Mouse (Mus musculus): ENCODE measurements around the gene Adgrf2. TPM values are rescaled to one million over a fixed set of nuclear protein-coding genes. Genes with fewer than 3 reads are reported as not detected.

Adgrf2 gene
- not detected in 2 replicates for polyA plus RNA-seq (2012)

DNA sequence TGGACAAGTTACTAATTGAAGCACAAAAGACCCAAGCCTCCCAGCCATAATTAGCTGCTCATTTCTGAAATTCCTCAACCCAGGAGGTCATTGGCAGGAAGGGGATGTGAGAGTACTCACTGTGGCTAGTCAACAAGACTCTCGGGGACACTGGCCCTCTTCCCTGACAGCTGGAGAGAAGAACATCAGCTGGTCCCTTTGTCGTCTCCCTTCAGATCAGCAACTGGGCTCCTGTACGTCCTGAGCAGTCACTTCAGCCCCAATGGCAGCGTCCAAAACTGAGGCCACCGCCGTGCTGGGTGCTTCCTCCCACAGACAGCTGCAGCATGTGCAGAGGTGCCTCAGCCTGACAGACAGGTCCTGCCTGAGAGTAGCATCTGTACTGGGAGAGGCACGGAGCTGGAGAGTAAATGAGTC, at the start of gene Adgrf2:
Gene Adgrf2 (minus strand): TSS at position 379 of the 417 bp plus-strand sequence.
- TF ChIP-seq GATA1 (IDR thresholded peaks at IDR 0.05; ENCODE audit: low read length): no peak

DNA sequence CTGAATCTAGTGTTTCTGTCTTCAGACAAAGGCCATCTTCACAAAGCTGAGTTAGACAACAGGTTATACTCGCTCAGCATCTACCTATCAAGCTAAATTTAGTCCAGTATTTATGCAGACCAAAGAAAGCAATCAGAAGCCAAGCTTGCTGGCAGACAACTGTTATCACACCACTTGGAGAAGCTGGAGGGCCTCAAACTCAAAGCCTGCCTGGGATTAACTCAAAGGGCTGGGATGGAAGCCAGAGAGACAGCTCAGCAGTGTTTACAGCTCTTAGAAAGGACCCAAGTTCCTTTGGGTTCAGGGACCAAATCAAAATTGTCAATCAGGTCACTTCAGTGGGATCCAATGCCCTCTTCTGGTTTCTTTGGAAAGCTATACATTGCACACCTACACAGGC, 48.8 kb upstream of the Adgrf2 start:
- TF ChIP-seq GATA1 (IDR thresholded peaks at IDR 0.05; ENCODE audit: low read length): no peak

DNA sequence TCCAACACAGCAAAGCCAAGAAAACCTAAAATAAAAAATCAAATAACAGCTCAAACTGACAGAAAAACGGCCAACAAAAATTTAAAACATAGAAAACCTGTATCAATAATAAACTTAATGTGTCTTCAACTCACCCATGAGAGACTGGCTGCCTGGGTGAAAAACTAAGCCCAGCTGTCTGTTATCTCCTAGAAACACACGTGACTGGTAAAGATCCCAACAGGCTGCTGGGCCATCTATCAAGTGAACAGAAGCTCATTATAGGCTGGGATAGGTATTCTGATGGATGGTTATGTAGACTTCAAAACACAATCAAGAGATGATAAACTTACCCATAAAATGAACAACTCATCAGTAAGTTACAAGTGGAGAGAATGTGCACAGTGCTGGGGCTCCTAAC, 47.7 kb upstream of the Adgrf2 start:
- no peak for TF ChIP-seq GATA1 (IDR thresholded peaks at IDR 0.05; ENCODE audit: low read length)

DNA sequence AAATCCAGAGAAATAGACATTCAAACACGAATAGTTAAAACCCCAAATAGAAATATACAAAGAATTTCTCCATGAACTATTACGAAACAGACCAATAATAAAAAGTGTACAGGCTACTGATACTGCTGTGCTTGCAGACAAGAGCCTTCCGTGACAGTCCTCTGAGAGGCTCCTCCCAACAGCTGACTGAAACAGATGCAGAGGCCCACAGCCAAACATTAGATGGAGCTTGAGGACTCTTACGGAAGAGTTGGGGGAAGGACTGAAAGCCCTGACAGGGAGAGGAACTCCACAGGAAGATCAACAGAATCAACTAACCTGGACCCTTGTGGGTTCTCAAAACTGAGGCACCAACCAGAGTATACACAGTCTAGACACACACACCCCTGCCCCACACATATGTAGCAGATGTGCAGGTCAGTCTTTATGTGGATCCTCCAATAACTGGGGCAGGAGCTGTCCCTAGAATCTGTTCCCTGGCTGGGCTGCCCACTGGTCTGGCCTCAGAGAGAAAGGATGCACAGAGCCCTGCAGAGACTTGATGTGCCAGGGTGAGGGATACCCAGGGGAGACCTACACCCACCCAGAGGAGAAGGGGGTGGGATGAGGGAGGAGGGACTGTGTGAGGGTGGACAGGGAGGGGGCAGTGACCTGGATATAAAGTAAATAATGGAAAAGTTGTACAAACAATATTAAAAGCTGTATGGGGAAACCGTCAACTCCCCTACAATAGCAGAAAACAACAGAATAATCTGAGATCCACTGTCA, 46.9 kb upstream of the Adgrf2 start:
- TF ChIP-seq GATA1 (IDR thresholded peaks at IDR 0.05; ENCODE audit: low read length): no peak

DNA sequence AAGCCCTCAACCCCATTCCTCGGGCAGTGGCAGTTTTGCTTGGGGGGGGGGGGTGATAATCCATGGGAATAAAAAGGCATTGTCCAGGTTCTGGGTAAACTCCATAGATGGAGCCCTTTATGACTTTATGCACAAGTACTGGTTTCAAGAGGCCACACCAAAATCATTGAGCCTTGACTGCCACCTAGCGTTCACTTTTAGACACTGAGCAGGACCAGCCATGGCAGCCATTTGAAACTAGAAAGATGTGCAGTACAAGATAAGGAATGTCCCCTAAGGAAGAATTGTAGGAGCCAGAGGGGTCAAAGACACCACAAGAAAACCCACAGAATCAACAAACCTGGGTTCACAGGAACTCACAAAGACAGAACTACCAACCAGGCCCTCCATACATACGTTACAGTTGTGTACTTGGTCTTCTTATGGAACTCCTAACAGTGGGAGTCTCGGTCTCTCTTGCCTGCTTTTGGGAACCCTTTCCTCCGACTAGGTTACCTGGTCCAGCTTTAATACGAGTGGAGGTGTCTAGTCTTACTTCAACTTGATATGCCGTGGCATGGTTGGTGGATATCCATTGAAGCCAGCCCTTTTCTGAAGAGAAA, 40.3 kb upstream of the Adgrf2 start:
- TF ChIP-seq GATA1 (IDR thresholded peaks at IDR 0.05; ENCODE audit: low read length): no peak

DNA sequence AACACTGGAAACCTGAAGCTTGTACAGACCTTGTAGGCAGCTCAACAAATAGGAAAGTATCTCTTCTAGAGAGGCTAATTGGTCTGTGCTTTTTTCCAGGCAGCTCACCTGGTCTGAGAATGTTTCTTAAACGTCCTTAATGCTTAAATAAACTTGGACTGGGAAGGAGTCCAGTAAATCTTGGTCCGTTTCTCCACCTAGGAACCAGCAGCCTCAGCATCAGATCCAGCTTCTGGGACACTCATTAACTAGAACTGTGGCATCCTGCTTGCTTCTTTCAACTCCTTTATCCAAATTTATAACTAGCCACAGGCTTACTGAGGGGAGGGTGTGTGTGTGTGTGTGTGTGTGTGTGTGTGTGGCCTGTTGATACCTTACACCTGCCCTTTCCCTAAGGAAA, 11.8 kb upstream of the Adgrf2 start:
- no peak for TF ChIP-seq GATA1 (IDR thresholded peaks at IDR 0.05; ENCODE audit: low read length)

DNA sequence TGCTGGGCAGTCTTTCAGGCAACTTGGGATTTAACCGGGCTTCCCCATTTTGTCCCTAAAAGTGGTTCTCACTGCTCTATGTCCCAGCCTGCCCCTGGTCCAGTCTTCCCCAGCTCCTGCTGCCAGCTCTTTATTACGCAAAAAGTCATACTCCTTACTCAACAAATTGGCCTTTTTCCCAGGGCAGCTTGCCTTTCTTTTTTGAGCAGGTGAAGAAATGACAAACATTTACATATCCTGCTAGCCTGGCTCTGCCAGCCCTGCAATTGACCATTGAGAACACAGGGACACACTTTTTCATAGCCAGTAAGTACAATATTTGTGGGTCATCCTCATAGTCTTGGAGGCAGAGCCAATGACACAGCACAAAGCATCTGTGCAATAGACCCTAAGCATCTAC, 10.2 kb upstream of the Adgrf2 start:
- TF ChIP-seq GATA1 (IDR thresholded peaks at IDR 0.05; ENCODE audit: low read length): no peak

DNA sequence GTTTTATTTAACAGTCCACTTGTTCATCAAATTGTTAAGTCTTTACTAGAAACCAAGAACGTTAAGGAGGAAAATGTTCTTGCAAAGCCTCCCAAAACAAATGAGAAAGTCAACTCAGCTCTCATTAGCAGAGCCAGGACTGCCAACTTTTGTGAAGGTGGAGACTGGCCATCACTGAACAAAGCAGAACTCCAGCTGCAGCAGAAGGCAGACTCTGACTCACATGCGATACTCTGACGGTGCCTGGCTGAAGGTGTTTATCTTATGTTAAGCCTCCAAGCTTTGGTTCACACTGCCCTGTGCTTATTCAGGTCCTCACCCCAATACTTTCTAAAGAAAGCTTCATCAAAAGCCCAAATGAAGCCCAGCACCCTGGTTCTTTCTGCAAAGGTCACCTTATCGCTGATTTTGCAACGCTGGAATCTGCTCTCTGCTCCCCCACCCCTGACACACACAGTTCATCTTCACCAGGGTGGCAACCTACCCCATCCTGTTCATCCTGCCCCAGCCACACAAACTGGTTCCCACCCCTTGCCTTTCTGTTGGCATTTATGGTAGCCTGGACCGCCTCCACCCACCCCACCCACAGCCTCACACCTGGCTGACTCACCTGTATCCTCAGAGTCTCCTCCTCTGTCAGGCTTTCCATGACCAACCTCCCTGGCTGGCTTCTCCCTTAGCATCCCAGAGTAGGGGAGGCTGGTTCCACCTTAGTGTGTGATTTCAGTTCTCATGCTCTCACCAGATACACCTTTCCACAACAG, 3.9 kb upstream of the Adgrf2 start:
- TF ChIP-seq GATA1 (IDR thresholded peaks at IDR 0.05; ENCODE audit: low read length): no peak

DNA sequence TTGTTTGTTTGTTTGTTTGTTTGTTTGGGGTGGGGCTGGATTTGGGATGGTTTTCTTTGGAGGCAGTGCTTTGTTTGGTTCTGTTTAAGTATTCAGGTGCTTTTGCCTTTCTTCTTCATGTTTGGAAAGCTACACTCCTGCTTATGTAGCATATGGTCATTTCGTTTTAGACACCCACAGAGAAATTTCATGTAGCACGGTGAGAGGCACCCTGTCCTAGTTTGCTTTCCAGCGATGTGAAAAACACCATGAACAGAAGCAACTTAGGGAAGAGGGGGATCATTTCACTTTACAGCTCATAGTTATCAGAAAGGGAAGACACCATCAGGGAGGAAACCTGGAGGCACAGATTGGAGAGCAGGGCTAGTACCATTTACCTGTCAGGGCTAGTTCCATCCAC, 844 bp upstream of the Adgrf2 start:
- no peak for TF ChIP-seq GATA1 (IDR thresholded peaks at IDR 0.05; ENCODE audit: low read length)

DNA sequence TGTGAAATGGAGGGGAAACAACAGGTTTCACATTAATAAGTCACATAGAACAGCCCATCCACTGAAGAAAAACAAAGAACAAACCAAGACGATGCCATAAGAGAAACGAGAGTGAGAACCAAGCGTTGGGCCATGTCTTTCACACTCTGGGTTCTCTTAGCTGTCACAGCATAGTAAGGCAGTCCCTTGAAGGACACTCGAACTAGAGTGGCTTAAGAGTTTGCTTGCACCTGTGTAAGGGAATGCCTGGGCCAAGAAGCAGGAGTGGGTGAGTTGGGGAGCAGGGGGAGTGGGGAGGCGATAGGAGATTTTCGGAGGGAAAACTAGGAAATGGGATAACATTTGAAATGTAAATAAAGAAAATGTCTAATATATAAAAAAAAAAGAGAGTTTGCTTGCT, 3.2 kb downstream of the Adgrf2 start:
- no peak for TF ChIP-seq GATA1 (IDR thresholded peaks at IDR 0.05; ENCODE audit: low read length)

DNA sequence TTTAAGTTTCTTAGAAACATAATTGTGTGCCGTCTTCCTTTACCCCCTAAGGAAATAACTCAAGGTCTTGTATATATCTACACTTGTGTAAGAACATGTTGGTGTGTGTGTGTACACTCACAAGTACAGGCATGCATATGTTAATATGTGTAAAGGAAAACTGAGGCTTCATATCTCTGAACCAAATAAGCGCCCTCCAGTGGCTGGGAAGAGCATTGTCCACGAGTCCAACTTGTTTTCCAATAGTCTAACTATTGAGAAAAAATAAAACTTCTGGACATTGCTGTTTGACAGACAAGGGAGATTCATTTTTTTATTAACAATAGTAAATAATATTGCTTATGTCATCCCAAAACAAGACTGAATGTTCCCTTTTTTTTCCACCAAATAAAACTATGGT, 24.8 kb downstream of the Adgrf2 start:
- no peak for TF ChIP-seq GATA1 (IDR thresholded peaks at IDR 0.05; ENCODE audit: low read length)

DNA sequence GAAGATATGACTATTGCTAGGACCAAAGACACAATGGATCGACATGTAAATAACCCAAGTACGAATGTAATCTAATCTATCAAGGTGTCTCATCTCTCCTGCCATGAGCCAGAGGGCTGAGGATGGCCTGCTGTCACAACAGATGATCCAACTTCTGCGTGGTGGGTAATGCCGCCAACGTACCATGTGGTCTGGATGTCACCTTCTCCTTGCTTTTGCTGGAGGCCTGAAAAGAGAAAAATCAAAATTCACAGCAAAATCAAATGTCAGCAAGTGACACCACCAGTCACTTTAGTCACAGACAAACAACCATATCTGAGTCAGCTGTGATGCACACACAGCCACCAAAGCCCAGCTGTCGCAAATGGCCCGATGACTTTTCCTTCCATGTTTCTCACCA, 27.0 kb downstream of the Adgrf2 start:
- no peak for TF ChIP-seq GATA1 (IDR thresholded peaks at IDR 0.05; ENCODE audit: low read length)

DNA sequence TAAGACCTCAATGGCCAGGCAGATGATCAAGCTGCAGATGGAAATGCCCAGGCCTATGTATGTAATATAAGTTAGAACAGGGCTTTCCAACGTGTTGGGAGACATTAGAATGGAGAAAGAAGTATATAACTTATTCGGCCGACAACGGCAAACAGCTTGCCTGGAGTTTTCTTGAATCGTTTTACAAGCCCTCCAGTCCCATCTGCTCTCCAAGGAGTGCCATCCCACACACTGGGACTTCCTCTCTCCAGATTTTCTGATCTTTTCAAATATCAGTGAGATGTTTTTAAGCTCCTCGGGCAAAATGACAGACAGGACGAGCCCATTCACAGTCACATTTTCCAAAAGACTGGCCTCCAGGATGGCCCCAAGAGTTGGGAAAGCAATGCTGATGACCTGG, 31.3 kb downstream of the Adgrf2 start:
- TF ChIP-seq GATA1 (IDR thresholded peaks at IDR 0.05; ENCODE audit: low read length): no peak

DNA sequence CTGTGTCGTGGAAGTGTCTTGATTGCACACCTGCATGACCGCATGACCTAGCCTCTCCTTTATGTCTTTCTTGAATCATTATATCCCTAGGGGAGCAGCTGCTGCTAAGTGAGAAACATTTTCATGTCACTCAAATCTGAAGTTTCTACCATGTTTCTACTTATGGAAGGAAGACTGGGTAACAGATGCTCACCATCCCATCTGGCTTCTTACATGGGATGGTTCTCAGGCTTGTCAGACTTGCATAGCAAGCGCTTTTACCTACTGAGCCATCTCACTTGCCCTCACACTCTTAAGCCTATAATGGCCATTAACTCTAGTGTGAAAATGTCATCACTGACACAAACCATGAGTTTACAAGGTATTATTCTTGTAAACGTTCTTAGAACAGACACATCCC, 36.4 kb downstream of the Adgrf2 start:
- TF ChIP-seq GATA1 (IDR thresholded peaks at IDR 0.05; ENCODE audit: low read length): no peak

DNA sequence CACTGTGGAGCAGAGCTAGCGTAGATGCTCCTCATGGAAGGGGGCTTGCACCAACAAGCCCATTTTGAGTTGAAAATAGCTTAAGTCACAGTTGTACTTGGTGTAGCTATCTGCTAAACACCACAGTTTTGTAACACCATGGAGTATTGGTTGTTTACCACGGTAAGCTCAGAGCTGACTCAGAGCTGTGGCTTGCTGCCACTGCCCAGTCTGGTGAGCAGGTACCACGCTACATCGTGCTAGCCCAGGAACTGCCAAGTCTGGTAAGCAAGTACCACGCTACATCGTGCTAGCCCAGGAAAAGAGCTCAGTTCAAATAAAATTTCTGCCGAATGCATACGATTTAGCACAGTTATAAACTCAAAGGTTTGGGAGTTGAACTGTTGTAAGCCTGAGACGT, 39.8 kb downstream of the Adgrf2 start:
- no peak for TF ChIP-seq GATA1 (IDR thresholded peaks at IDR 0.05; ENCODE audit: low read length)

DNA sequence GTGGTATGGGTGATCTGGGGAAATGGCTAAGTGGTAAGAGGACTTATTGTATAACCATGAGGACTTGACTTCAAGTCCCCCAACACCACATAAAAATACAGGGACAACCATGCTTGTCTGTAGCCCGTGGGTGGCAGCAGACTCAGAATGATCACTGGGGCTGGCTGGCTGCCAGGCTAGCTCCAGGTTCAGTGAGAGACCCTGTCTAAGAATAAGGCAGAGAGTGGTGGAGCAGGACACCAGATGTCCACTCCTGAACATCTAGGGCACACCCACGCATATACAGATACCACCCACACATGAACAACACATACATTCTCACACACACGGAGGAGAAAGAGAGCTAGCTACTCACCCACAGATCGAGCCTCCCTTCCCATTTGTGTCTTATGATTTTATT, 47.2 kb downstream of the Adgrf2 start:
- no peak for TF ChIP-seq GATA1 (IDR thresholded peaks at IDR 0.05; ENCODE audit: low read length)

DNA sequence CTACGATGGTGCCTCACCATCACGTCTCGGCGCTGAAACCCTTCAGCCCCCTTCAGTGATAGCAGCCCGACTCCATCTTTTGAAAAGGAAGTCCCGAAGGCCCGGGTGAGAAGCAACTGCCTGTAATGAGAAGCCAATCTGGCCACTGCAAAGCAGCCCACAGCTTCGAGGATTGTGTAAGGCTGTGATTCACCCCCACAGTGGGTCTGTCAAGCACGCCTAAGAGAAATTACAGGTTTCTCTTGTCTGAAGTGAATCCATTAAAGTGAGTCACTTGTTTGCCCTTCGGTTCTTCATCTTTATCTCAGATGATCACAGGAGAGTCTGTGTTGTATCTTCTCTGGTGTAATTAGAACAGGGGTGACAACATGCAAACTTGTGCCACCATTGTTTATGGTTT, 49.8 kb downstream of the Adgrf2 start, which contains the start of gene Adgrf4:
Gene Adgrf4 (minus strand): TSS at position 149 of the 400 bp plus-strand sequence.
- TF ChIP-seq GATA1 (IDR thresholded peaks at IDR 0.05; ENCODE audit: low read length): no peak
